Mouse (Mus musculus): ENCODE measurements around the gene Usp36. TPM values are rescaled to one million over a fixed set of nuclear protein-coding genes. Genes with fewer than 3 reads are reported as not detected.

Usp36 gene
- polyA plus RNA-seq, 1 experiment from 2014 or later, result 20.8 TPM

DNA sequence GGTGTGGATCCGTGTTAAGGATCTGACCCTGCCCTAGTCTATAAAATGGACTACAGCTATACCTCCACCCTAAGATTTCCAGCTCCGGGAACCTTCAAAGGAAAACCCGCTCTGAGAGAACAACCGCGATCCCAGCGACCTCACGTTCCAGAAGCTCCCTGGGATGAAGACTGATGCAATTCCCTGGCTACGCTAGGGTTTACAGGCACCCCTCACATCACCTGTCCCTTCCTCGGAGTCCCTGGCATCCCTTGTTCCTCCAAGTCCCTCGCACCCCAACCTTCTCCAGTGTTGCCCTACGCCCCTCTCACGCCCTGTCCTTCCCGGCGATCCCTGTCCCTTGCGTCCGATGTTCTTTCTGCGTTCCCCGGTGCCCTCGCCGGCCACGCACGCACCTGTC, 482 bp downstream of the Usp36 start:
- H3K4me3 ChIP-seq (ENCODE audit: low read depth, low read length), result peak overlapping the region; percentile 83
- ATAC-seq (replicated peaks; ENCODE audit: low FRiP score) (no peak; the same call in 1 of the 2 replicates), DNase-seq (ENCODE audit: low spot score) (no peak)
- H3K9ac ChIP-seq (ENCODE audit: low read depth, low read length), result peak overlapping the region; percentile 90
- H3K4me2 ChIP-seq, result peak overlapping the region; percentile 96
- H3K4me1 ChIP-seq (replicated peaks; ENCODE audit: control insufficient read depth, insufficient read depth, low read length), result peaks cover 13% of the 10 kb centered on the region
- H3K36me3 ChIP-seq (ENCODE audit: control insufficient read depth, insufficient read depth, low read length), result peaks cover 24% of the 10 kb centered on the region
- H3K27me3 ChIP-seq (replicated peaks; ENCODE audit: control insufficient read depth, insufficient read depth, low read length), result no peaks in the 10 kb centered on the region
- no peaks in the 10 kb centered on the region for H3K9me3 ChIP-seq (ENCODE audit: control insufficient read depth, low read length)
- peak overlapping the region; percentile 60 for H3K27ac ChIP-seq (ENCODE audit: low read depth, low read length)
- under 1% methylated on average over 22 of the region's 22 CpGs for whole genome bisulfite sequencing

DNA sequence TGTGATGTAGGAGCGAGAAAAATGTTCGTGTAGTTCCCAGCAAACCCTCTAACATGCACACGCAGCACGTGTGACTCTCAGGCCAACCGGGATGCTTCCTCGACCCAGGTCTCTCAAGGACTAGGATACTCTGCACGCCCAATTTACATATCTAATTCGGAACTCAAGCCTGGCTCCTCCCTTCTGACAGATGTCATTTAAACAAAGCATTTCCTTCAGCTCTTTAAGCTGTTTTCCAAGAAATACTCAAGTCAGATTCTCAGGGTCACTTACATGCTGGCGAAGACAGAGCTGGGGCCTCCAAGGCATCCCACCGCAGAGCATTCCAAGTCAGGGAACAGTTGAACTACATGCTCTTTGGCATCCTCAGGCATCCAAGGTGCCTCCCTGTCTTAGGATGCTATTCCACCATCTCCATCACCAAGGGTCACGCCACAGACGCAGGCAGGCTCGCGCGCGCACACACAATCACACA, 970 bp downstream of the Usp36 start:
- Histone ChIP-seq H3K9ac (ENCODE audit: low read depth, low read length) (peak overlapping the region; percentile 90), H3K27me3 (replicated peaks; ENCODE audit: control insufficient read depth, insufficient read depth, low read length) (no peaks in the 10 kb centered on the region), H3K4me1 (replicated peaks; ENCODE audit: control insufficient read depth, insufficient read depth, low read length) (peaks cover 13% of the 10 kb centered on the region), H3K9me3 (ENCODE audit: control insufficient read depth, low read length) (no peaks in the 10 kb centered on the region), H3K27ac (ENCODE audit: low read depth, low read length) (peak overlapping the region; percentile 60; the same call in 1 of the 2 replicates), H3K4me3 (ENCODE audit: low read depth, low read length) (peak overlapping the region; percentile 83), H3K4me2 (peak overlapping the region; percentile 96), H3K36me3 (ENCODE audit: control insufficient read depth, insufficient read depth, low read length) (peaks cover 28% of the 10 kb centered on the region)
- peak; percentile 45 for DNase-seq (ENCODE audit: low spot score)
- WGBS, result 1% methylated on average over 16 of the region's 16 CpGs
- no peak for ATAC-seq (replicated peaks; ENCODE audit: low FRiP score)

DNA sequence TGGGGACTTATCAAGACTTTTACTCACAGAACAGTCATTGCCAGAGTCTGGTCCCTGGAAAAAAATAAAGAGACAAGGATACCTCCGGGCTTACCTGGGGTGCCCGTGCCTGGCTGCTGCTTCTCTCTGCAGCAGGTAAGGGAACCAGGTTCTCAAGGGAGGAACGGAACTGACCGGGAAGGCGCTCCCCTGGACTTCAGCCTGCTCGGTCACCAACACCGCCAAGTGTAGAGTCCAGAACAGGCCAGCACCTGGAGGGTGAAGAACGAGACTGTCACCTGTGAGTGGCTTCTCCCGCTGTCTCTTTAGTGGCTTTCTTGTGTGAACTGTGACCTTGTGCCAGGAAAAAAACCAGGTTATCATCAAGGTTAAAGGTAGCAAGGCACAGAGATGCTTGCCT, 2.5 kb downstream of the Usp36 start:
- Histone ChIP-seq H3K9ac (ENCODE audit: low read depth, low read length) (no peak overlapping the region), H3K36me3 (ENCODE audit: control insufficient read depth, insufficient read depth, low read length) (peaks cover 38% of the 10 kb centered on the region), H3K9me3 (ENCODE audit: control insufficient read depth, low read length) (no peaks in the 10 kb centered on the region), H3K27ac (ENCODE audit: low read depth, low read length) (no peak overlapping the region), H3K4me3 (ENCODE audit: low read depth, low read length) (no peak overlapping the region), H3K4me2 (no peak overlapping the region), H3K27me3 (replicated peaks; ENCODE audit: control insufficient read depth, insufficient read depth, low read length) (no peaks in the 10 kb centered on the region), H3K4me1 (replicated peaks; ENCODE audit: control insufficient read depth, insufficient read depth, low read length) (peaks cover 13% of the 10 kb centered on the region)
- WGBS, result 94% methylated on average over 9 of the region's 9 CpGs
- DNase-seq (ENCODE audit: low spot score) (no peak), ATAC-seq (replicated peaks; ENCODE audit: low FRiP score) (no peak)

DNA sequence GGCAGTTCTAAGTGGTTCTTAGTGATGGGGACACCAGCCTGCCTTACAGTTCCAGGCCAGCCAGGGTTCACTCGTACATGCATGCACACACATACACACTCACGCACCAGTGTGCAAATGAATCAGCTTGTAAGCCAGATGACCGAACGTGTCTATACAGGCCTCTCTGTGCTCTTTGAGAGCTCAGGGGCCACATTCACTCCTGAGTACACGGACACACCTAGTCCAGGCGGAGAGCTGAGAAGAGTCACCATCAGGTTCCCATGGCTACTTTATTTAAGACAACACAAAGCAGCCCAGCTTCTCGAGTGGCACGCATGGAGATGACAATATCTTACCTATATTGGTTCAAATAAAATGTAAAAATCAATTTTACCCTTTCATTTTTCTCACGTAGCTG, 3.6 kb downstream of the Usp36 start:
- no peaks in the 10 kb centered on the region for H3K27me3 ChIP-seq (replicated peaks; ENCODE audit: control insufficient read depth, insufficient read depth, low read length)
- peaks cover 13% of the 10 kb centered on the region for H3K4me1 ChIP-seq (replicated peaks; ENCODE audit: control insufficient read depth, insufficient read depth, low read length)
- no peak overlapping the region for H3K4me2 ChIP-seq
- DNase-seq (ENCODE audit: low spot score) (no peak), ATAC-seq (replicated peaks; ENCODE audit: low FRiP score) (no peak)
- no peak overlapping the region for H3K27ac ChIP-seq (ENCODE audit: low read depth, low read length)
- H3K36me3 ChIP-seq (ENCODE audit: control insufficient read depth, insufficient read depth, low read length), result peaks cover 47% of the 10 kb centered on the region
- no peak overlapping the region for H3K9ac ChIP-seq (ENCODE audit: low read depth, low read length)
- H3K4me3 ChIP-seq (ENCODE audit: low read depth, low read length), result no peak overlapping the region
- WGBS, result 93% methylated on average over 9 of the region's 9 CpGs
- H3K9me3 ChIP-seq (ENCODE audit: control insufficient read depth, low read length), result no peaks in the 10 kb centered on the region

DNA sequence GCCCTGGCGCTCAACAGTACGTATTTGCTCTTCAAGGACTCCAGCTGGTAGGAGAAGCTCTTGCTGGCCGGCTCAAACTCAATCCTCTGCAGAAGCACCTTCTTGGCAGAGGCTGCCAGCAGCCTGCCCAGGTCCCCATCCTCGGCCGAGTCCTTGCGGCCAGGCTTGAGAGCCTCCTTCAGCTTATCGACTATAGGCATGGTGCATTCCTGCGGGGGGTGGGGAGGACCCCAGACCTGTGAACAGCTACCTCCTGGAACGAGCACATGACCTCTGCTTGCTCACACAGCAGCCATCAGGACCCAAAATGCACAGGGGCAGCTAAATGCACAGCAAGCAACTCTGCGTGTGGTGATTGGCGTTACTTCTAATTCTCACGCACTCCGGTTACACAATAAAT, 4.3 kb downstream of the Usp36 start:
- H3K36me3 ChIP-seq (ENCODE audit: control insufficient read depth, insufficient read depth, low read length), result peaks cover 47% of the 10 kb centered on the region
- no peak overlapping the region for H3K4me2 ChIP-seq
- no peak overlapping the region for H3K27ac ChIP-seq (ENCODE audit: low read depth, low read length)
- ATAC-seq (replicated peaks; ENCODE audit: low FRiP score) (no peak), DNase-seq (ENCODE audit: low spot score) (no peak)
- no peak overlapping the region for H3K9ac ChIP-seq (ENCODE audit: low read depth, low read length)
- no peak overlapping the region for H3K4me3 ChIP-seq (ENCODE audit: low read depth, low read length)
- no peaks in the 10 kb centered on the region for H3K9me3 ChIP-seq (ENCODE audit: control insufficient read depth, low read length)
- WGBS, result 92% methylated on average over 13 of the region's 13 CpGs
- H3K4me1 ChIP-seq (replicated peaks; ENCODE audit: control insufficient read depth, insufficient read depth, low read length), result peaks cover 12% of the 10 kb centered on the region
- H3K27me3 ChIP-seq (replicated peaks; ENCODE audit: control insufficient read depth, insufficient read depth, low read length), result no peaks in the 10 kb centered on the region

DNA sequence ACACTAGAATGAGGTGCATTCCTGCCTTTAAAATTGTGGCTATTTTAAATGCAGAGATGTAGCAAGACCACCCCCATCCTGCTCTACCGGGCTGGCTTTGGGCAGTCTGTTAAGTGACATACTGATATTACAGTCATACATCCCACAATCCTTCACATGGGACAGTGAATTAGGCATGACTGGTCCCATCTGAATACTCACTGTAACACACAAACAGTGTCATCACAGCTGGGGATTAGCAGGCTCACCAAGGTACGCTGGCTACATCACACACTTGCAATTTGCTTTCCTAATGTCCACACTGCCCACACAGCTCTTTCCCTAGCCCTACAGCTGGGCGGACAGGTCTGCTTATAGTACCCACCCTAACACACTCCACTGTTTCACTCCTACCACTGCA, 9.8 kb downstream of the Usp36 start:
- Histone ChIP-seq H3K36me3 (ENCODE audit: control insufficient read depth, insufficient read depth, low read length) (peaks cover 75% of the 10 kb centered on the region), H3K4me3 (ENCODE audit: low read depth, low read length) (no peak overlapping the region), H3K9me3 (ENCODE audit: control insufficient read depth, low read length) (no peaks in the 10 kb centered on the region), H3K4me1 (replicated peaks; ENCODE audit: control insufficient read depth, insufficient read depth, low read length) (no peaks in the 10 kb centered on the region), H3K27ac (ENCODE audit: low read depth, low read length) (no peak overlapping the region), H3K27me3 (replicated peaks; ENCODE audit: control insufficient read depth, insufficient read depth, low read length) (no peaks in the 10 kb centered on the region), H3K9ac (ENCODE audit: low read depth, low read length) (no peak overlapping the region), H3K4me2 (no peak overlapping the region)
- no peak for DNase-seq (ENCODE audit: low spot score)
- no peak for ATAC-seq (replicated peaks; ENCODE audit: low FRiP score)
- 93% methylated on average over 3 of the region's 3 CpGs for WGBS

DNA sequence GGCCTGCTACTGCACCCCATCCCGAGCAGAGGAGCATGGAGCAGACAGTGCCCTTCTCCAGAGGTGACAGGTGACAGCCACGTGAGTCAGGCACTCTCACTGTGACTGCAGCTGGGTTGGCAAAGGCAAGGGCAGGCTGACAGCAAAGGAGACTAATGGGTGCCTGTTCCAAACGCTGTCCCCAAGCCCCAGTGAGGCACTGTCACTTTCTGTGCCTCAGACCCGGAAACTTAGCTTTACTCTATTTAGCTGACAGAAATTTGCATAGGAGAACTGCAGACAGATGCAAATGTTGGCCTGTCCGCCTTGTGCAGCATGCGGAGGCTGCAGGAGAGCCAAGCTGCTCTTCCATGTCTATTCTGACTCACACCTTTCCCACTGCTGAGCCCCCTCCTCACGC, 13.7 kb downstream of the Usp36 start:
- Histone ChIP-seq H3K4me1 (replicated peaks; ENCODE audit: control insufficient read depth, insufficient read depth, low read length) (no peaks in the 10 kb centered on the region), H3K4me2 (no peak overlapping the region), H3K4me3 (ENCODE audit: low read depth, low read length) (no peak overlapping the region), H3K27ac (ENCODE audit: low read depth, low read length) (no peak overlapping the region), H3K9ac (ENCODE audit: low read depth, low read length) (no peak overlapping the region), H3K27me3 (replicated peaks; ENCODE audit: control insufficient read depth, insufficient read depth, low read length) (no peaks in the 10 kb centered on the region), H3K36me3 (ENCODE audit: control insufficient read depth, insufficient read depth, low read length) (peaks cover 81% of the 10 kb centered on the region), H3K9me3 (ENCODE audit: control insufficient read depth, low read length) (no peaks in the 10 kb centered on the region)
- ATAC-seq (replicated peaks; ENCODE audit: low FRiP score), result no peak
- no peak for DNase-seq (ENCODE audit: low spot score)
- 83% methylated on average over 7 of the region's 7 CpGs for WGBS

DNA sequence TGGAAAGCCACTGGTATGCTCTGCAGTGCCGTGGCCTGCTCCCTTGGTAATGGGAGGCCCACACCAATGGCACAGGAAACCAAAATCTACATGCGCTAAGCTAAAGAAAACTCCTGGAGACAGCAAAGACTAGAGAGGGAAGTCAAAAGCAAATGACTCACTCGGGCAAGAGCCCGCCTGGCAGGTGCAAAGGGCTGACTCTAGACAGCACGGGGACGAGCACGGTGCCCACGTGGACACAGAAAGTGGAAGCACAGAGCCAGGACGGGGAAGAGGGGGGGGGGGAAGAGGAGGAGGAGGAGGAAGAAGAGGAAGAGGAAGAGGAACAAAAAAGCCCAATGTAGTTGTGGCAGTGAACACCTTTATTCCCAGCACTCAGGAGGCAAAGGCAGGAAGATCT, 15.0 kb downstream of the Usp36 start:
- 85% methylated on average over 9 of the region's 9 CpGs for WGBS
- no peaks in the 10 kb centered on the region for H3K27me3 ChIP-seq (replicated peaks; ENCODE audit: control insufficient read depth, insufficient read depth, low read length)
- DNase-seq (ENCODE audit: low spot score) (no peak), ATAC-seq (replicated peaks; ENCODE audit: low FRiP score) (no peak)
- no peak overlapping the region for H3K27ac ChIP-seq (ENCODE audit: low read depth, low read length)
- H3K4me2 ChIP-seq, result no peak overlapping the region
- H3K4me1 ChIP-seq (replicated peaks; ENCODE audit: control insufficient read depth, insufficient read depth, low read length), result no peaks in the 10 kb centered on the region
- H3K4me3 ChIP-seq (ENCODE audit: low read depth, low read length), result no peak overlapping the region
- H3K36me3 ChIP-seq (ENCODE audit: control insufficient read depth, insufficient read depth, low read length), result peaks cover 86% of the 10 kb centered on the region
- no peak overlapping the region for H3K9ac ChIP-seq (ENCODE audit: low read depth, low read length)
- no peaks in the 10 kb centered on the region for H3K9me3 ChIP-seq (ENCODE audit: control insufficient read depth, low read length)

DNA sequence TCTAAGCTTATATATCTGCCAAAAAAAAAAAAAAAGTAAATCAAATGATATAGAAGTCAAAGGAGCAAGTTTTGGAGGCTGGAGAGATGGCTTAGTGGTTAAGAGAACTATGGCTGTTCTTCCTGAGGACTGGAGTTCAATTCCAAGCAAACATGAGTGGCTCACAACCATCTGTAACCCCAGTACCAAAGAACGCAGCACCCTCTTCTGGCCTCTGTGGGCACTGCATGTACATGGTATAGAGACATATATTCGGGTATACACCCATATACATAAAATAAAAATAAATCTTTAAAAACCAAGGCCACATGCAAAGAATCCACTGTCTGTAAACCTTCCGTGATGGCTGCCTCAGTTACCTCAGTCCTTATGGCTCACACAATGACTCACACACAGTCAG, 20.2 kb downstream of the Usp36 start:
- peaks cover 74% of the 10 kb centered on the region for H3K36me3 ChIP-seq (ENCODE audit: control insufficient read depth, insufficient read depth, low read length)
- 88% methylated on average over 3 of the region's 3 CpGs for WGBS

More for the DNA sequence above, 20.2 kb downstream of the Usp36 start:
- no peak for ATAC-seq (replicated peaks; ENCODE audit: low FRiP score)
- H3K4me2 ChIP-seq, result no peak overlapping the region
- no peak overlapping the region for H3K4me3 ChIP-seq (ENCODE audit: low read depth, low read length)
- H3K9me3 ChIP-seq (ENCODE audit: control insufficient read depth, low read length), result no peaks in the 10 kb centered on the region
- H3K27me3 ChIP-seq (replicated peaks; ENCODE audit: control insufficient read depth, insufficient read depth, low read length), result no peaks in the 10 kb centered on the region
- DNase-seq (ENCODE audit: low spot score), result no peak
- H3K4me1 ChIP-seq (replicated peaks; ENCODE audit: control insufficient read depth, insufficient read depth, low read length), result no peaks in the 10 kb centered on the region
- no peak overlapping the region for H3K27ac ChIP-seq (ENCODE audit: low read depth, low read length)
- H3K9ac ChIP-seq (ENCODE audit: low read depth, low read length), result no peak overlapping the region

Data from liver, embryonic 11.5 days (tissue).